Mouse (Mus musculus): Measurements from ENCODE around the gene Olfr464.

Olfr464 gene

DNA sequence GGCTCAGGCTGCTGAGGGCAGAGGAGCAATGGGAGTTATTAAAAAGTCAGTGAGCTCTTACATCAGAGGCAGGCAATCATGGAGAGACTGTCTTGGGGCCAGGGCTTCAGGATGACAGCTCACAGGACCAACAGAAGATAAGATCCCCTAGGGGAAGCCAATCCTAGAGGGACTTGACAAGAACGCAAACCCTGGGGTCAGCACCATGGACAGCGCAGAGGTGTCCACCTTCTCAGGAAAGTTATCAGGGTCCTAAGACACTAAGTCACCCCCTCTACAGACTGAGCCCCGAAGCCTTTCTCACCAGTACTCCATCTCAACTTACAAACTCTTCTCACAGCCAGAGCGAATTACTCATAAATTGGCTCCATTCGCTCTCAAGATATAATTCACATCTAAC lies at the start of gene Olfr464:
Gene Olfr464 (minus strand): TSS at position 2 of the 400 bp plus-strand sequence.
- DNase-seq (ENCODE audit: extremely low spot score, low read depth, low spot score) = peak; percentile 60

DNA sequence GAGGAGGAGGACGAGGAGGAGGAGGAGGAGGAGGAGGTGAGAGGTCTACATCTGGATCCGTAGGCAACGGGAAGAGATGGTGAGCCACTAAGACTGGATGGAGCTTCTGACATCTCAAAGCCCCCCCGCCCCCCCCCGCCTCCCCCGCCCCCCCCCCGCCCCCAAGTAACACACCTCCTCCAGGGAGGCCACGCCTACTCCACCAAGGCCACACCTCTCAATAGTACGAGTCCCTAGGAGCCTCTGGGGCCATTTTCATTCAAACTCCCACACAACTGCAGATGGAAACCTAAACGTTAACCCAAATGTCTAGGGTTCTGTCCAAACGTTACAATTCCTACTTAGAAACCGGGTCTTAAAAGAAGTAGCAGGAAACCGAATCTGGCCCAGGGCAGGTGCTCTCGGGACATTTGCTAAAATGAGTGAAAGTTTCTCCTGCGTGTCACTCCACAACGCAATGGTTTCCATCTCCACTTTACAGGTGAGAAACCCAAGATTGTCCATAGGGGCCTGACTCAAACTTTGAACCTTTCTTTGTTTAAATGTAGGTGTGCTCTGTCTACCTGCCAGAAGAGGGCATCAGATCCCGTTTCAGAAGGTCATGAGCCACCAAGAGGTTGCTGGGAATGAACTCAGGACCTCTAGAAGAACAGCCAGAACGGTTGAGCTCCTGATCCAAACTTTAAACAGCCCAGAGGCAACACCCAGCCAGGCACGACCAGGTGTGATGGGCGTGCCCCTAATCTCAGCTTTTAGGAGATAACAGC lies 47.8 kb upstream of the Olfr464 start:
- no peak for DNase-seq (ENCODE audit: extremely low spot score, low read depth, low spot score)

- peak; percentile 93 for DNase-seq (ENCODE audit: extremely low spot score, low read depth, low spot score)
These were observed 47.0 kb upstream of the Olfr464 start for GRCm38 (mm10) chr11:87967692-87968289.

GRCm38 (mm10) chr11:87966214-87966613 lies 45.4 kb upstream of the Olfr464 start:
- DNase-seq (ENCODE audit: extremely low spot score, low read depth, low spot score) = no peak

DNA sequence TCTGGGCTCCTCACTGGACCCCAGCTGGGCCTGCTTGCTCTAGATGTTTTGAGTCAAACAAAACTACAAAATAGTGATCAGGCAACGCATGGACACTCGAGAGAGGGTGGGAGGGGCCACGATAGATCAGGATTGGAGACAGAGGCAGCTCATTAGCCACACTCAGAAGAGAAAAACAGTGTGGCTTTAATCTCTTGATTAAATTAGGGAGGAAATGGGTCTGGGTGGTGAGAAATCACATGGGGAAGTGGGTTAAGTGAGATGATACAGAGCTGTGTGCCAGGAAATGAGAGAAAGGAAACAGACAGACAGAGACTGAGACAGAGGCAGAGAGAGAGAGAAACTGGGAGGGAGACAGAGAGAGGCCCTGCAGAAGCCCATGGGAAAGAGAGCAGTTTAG lies 44.5 kb upstream of the Olfr464 start:
- DNase-seq (ENCODE audit: extremely low spot score, low read depth, low spot score) = no peak

DNA sequence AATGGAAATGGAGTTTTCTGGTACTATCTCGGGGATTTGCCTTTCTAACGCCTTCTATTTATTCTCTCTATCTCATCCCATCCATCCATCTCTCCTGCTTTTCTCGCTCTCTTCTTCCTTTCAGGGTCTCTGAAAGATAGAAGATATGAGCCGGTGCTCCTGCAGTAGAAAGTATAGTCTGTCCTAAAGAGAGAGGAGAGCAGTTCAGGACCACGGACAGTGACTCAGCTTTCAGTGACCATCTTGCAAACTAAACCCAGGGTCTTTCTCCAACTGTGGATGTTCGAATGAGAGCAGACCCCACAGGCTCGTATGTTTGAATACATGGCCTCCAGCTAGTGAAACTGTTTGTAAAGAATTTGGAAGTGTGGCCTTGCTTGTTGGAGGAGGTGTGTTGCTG lies 36.3 kb upstream of the Olfr464 start:
- DNase-seq (ENCODE audit: extremely low spot score, low read depth, low spot score) = no peak

DNA sequence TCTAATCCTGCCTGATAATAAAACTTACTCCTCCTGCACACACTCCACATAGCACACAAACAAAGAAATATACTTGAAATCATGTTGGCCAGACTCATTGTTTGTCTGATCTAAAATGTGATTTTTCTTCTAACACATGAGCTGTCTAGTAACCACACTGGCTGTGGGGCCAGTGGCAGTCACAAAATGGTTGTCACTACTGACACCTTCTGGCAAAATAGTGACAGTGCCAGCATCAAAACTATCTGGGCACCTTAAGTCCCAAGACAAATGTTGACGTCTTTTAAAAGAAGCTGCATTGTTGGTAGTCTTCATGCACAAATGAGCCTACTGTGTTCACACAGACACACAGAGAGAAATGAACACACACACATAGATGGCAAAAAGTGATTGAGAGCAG lies 34.4 kb upstream of the Olfr464 start:
- DNase-seq (ENCODE audit: extremely low spot score, low read depth, low spot score) = no peak

- DNase-seq (ENCODE audit: extremely low spot score, low read depth, low spot score) = no peak
These were observed 29.2 kb upstream of the Olfr464 start for GRCm38 (mm10) chr11:87949990-87950389.

DNA sequence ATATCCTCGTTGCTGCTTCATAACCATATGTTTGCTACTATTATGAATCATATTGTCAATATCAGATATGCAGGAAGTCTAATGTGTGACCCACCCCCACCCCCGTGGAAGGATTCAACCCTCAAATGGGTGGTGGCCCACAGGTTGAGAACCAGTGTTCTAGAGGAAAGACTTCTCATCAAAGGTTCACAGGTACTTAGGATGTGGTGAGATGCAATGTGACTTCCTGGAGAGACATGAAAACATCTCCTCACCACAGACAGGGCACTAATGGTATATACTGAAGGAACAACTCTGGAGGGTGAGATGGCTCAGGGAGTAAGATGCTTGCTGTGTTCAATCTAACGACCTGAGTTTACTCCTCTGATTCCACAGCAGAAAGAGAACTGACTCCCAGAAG lies 14.7 kb upstream of the Olfr464 start:
- DNase-seq (ENCODE audit: extremely low spot score, low read depth, low spot score) = no peak

DNA sequence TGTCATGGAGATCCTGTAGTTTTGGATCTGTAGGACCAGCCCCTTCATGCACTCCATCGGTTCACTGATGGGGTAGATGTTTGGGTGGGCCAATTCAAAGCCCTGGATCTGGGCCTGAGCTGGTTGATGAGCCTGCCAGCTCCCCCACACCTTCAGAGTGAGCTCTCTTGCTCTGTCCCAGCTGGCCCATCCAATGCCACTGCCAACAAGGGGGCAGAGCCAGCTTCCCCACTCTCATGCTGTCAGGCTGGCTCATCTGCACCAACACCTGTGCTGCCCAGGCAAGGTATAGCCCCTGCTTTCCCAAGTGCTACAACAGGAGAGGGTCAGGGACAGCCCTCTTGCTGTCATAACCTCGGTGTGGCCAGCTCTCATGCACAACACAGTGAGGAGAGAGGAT lies 13.0 kb upstream of the Olfr464 start:
- no peak for DNase-seq (ENCODE audit: extremely low spot score, low read depth, low spot score)

GRCm38 (mm10) chr11:87930348-87930747 lies 9.6 kb upstream of the Olfr464 start:
- DNase-seq (ENCODE audit: extremely low spot score, low read depth, low spot score) = no peak

DNA sequence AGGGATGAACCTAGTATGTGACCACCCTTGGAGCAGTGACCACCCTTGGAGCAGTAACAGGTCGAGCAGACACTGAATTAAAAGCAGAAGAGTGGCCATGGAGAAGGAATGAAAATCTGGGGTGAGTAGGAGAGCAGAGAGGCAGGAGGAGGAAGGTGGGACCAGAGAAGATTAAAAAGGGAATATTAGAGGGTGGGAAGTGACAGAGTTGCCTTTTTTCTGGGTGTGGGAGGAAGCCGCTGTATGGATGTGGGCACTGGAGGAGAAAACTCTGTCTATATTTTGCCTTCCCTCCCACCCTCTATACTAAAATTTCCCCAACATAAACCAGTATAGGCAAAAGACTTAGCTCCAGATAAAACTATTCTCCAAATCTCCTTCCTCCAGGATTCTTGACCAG lies 466 bp downstream of the Olfr464 start:
- no peak for DNase-seq (ENCODE audit: extremely low spot score, low read depth, low spot score)

- no peak for DNase-seq (ENCODE audit: extremely low spot score, low read depth, low spot score)
These were observed 4.8 kb downstream of the Olfr464 start for GRCm38 (mm10) chr11:87916005-87916404.

- no peak for DNase-seq (ENCODE audit: extremely low spot score, low read depth, low spot score)
These were observed 16.4 kb downstream of the Olfr464 start for GRCm38 (mm10) chr11:87904331-87904730.

GRCm38 (mm10) chr11:87897287-87897686 lies 23.5 kb downstream of the Olfr464 start, which contains the start of gene Olfr463:
TSS of gene Olfr463 (minus strand) at chr11:87897387.
- DNase-seq (ENCODE audit: extremely low spot score, low read depth, low spot score) = no peak

DNA sequence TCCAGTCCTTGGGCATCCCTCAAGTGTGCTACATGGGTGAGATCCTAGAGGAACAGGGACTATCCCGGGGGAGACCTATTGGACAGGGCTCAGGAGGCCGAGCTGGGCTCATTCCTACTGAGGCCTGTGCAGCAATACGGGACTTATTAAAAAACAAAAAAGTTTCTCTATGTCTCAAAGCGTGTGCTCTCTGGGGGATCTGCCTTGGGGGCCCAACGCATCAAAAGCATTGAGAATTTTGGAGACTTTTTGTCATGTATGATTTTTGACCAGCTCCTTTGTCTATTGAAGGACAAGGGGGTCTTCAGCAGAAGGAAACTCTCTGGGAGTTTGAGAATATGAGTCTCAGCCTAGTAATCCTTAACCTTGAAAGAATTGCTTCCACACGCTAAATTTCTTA lies 28.6 kb downstream of the Olfr464 start, which contains the start of gene Olfr462:
Gene Olfr462 (minus strand): TSS at position 101 of the 400 bp plus-strand sequence.
- no peak for DNase-seq (ENCODE audit: extremely low spot score, low read depth, low spot score)

DNA sequence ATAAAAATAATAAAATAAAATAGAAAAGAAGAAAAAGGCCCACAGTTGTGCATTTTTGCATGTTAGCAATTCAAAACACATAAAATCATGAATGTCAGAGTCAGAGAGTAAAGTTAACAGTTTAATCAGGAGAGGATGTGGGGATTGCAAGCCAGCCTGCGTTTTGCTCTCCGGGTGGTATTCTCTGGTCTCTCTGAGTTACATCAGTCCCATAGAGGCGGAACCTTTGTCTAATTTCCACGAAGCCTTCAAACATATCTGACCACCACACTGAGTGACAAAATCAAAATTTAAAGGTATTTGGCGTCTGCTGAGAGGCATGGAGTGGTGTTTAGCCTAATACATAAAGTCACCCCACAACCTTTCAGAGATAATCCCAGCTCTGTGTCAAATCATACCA lies 35.9 kb downstream of the Olfr464 start:
- DNase-seq (ENCODE audit: extremely low spot score, low read depth, low spot score) = no peak

- peak; percentile 16 for DNase-seq (ENCODE audit: extremely low spot score, low read depth, low spot score)
These were observed 37.3 kb downstream of the Olfr464 start for GRCm38 (mm10) chr11:87883493-87883892.

DNA sequence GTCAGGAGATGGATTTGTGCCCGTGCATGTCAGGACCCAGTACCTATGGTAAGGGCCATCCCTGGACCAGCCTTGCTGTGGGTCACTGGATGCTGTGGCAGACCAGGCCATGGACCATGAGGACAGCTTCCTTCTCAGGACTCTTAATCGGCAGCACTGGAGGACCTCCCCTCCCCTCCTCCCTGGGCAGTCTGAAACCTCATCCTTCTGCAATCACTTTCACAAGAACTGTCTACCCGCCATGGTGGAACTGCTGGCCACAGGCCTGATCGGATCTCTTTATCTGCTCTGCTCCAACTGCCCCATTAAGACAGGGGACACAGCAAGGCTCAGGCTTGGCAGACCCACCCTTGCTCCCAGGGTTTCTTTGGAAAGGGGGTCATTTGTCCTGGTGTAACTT lies 39.1 kb downstream of the Olfr464 start:
- DNase-seq (ENCODE audit: extremely low spot score, low read depth, low spot score) = no peak

GRCm38 (mm10) chr11:87879826-87880225 lies 40.9 kb downstream of the Olfr464 start:
- no peak for DNase-seq (ENCODE audit: extremely low spot score, low read depth, low spot score)

DNA sequence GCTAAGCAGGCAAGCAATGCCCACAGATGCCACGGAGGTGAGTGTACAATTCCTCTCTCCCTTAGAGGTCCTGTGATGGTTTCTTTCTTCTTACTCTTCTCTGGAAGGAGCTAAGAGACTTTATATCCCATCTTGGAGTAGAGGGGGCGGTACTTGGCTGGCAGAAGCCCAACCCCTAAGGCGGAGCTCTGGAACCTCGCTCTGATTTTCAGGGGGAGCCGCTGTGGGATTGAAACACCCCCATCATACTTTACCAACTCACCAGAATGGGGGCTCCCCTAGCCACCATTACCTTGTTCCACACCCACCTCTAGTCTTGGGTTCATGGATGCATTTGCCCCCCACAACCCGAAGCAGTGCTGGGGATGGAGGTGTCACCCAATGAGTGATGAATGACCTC lies 45.3 kb downstream of the Olfr464 start, which contains the start of gene Epx:
Gene Epx (minus strand): TSS at position 101 of the 400 bp plus-strand sequence.
- no peak for DNase-seq (ENCODE audit: extremely low spot score, low read depth, low spot score)

DNA sequence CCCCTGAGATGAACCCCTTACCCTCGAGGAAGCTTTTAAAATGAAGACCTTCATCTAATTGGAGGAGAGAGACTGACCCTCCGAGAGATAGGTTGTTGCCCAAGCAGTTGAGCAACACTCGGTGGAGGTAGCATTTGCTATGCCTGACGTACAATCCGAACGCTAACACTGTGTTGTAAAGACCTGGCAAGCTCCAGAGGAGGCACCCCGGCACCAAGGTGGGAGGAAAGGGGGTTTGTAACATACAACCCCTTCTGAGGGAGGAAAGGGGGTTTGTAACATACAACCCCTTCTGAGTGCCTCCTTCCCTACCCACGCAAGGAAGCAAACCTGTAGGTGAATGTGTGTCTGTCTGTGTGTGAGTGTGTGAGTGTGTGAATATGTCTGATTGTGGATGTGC lies 49.0 kb downstream of the Olfr464 start:
- no peak for DNase-seq (ENCODE audit: extremely low spot score, low read depth, low spot score)
